Mouse (Mus musculus): ENCODE data around the gene Pex3.

Pex3 gene

DNA sequence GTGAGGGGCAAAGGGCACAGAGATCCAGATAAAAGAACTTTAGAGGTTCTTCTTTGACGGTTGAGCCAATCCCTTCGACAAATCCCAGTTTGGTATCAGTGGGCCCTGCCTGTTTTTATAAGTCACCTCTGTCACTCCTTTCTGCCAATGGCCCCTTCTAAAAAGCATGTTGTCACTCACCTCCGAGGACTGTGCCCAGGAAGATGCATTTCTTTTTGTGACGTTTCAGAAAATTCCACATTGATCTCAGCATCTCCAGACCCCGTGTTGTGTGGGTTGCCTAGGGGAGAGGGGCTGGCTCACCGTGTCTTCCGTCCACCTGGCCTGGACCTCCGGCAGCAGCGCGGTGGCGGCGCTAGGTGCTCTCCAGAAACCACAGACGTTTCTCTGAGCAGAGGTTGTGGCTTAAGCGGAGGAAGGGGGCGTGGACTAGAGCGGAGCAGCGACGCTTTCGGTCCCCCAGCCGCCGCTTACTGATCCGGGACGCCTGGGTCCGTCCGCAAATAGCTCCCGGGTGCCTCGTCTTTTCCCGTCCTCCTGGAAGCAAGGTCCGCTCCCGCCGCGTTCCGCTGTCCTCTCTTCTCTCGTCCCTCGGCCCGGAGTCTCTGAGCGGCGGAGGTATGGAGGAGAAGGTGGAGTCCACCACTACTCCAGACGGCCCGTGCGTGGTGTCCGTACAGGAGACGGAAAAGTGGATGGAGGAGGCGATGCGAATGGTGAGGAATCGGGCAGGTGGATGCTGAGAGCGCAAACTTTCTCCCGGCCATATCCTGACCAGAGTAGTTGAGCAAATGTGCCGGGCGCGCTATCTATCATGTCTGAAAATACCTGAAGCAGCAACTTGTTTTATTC lies at the start of gene Pex3, which contains the start of gene Adat2:
TSS of gene Pex3 (minus strand) at position 497 of the 852 bp plus-strand sequence.
TSS of gene Adat2 (plus strand) at position 249 of the 852 bp plus-strand sequence.
- peak; percentile 75 to 84 for DNase-seq (ENCODE audit: low read depth in 1 of 2, low spot score in 2 of 2)

DNA sequence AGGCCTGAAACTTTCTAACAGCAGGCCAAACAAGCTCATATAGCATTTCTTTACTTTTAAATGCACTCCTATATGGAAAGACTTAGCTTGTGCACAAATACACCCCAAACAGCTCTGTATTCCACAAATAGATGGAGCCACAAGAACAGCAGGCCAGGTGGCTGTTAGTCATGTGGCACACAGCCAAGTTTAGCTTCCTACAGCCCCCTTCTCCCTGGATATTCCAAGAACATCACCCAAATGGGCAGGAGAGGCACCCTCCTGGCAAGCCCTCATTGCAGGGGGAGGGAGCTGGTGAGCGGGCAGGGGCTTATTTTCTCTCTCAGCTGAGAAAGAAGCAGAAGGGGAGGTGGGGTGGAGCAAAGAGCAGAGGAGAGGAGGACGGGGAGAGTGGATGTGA lies 48.0 kb upstream of the Pex3 start:
- no peak for DNase-seq (ENCODE audit: low read depth in 1 of 2, low spot score in 2 of 2)

DNA sequence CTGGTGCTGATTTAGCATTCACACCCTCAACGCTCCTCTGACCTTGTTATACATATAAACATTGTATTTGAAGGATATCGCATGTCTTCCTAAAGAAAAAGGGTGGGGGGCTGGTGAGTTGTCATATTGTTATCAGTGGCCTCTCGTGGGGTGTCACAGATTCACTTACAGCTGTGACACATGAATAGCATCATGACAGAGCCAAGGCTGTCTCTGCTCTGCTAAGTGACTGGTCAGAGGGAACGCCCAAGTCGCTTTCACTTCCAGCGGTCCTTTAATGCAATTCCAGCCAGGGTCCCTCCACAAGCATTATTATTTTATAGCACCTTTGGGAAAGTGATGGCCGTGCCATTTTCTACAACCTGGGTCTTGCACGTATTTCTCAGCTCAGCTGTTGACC lies 44.5 kb upstream of the Pex3 start:
- no peak for DNase-seq (ENCODE audit: low read depth in 1 of 2, low spot score in 2 of 2)

DNA sequence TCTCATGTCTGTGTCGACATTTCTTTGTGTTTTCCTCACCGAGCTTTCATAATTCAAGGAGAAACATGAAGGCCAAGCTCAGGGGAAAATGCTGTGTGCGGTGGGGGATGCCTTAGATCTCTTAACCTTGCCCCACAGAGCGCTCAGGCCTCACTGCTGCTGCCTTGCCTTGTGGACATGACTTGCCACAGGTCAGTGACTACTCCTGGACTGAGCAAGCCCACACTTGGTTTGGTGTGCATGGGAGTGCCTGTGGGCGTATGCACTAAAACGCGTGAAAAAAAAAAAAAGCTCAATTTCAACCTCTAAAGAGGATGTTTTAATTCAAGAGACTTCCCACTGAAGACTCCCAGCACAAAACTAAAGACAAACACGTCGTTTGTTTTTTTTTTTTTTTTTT lies 43.9 kb upstream of the Pex3 start:
- no peak for DNase-seq (ENCODE audit: low read depth in 1 of 2, low spot score in 2 of 2)

DNA sequence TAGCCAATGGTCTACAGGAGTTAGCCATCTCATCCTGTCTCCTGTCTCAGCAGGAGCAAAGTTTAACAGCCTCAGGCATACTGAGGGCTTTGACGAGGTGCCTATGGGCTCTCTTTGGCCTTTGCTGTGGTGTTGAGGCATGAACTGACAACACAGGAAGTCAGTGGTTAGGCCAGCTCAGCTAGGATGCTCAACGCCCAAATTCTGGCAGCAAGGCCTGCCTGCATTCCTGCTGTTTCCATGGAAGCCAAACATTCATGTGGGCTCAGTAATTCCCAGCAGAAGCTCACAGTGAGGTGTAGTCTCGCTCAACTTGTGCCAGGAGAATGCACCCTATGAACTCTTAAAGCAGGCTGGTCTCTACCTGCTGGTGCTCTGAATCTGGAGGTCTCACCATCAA lies 43.1 kb upstream of the Pex3 start:
- DNase-seq (ENCODE audit: low read depth in 1 of 2, low spot score in 2 of 2): no peak

DNA sequence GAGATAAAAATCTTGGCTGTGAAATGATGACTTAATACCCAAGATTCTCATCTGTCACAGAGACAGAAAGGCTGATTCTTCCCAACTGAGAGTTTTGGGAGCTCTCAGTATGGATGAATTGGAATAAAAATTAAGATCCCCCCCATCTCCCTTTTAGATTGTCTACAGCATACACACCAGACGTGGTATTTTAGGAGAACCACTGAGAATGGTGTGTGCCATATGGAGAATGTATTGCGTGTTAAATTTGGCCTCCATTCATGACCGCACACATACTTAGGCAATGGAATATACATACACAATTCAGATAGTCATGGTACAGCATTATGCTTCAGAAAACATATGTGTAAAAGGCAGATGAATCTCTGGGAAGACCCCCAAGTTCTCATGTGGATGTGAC lies 40.6 kb upstream of the Pex3 start:
- no peak for DNase-seq (ENCODE audit: low read depth in 1 of 2, low spot score in 2 of 2)

DNA sequence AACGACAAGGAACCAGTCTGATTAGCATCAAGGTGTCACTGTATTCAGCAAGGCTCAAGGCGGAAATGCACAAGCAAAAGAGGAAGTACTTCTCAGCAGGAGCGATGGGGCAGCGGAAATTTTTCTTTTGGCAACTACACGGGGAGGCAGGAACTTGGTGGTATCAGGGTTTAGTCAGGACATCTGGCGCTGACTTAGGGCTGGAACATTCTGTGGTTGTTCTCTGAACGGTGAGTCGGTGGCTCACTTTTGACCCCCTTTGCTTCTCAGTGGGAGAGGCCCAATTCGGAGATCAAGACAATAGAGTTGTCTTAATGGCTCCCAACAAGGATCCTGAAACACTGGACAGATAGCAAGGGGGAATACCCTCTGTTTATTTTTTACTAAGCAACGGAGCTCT lies 39.3 kb upstream of the Pex3 start:
- DNase-seq (ENCODE audit: low read depth in 1 of 2, low spot score in 2 of 2): no peak

DNA sequence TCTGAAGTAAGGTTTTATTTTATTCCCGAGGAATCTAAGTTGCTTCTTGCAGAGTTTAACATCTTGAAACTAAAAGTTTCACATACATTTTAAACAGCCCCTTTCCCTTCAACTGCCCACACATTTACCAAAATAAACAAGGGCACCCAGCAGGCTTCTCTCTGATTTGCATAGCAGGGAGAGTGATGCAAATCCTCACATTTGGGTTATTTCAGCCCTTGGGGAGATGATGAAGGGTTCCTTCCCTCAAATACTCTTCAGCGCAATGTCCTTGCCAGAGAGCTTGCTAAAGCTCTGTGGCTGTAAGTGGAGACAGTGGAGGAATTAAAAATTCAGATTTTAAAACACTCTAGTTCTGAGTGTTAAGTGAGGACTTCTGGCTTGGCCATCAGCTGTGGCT lies 35.0 kb upstream of the Pex3 start:
- no peak for DNase-seq (ENCODE audit: low read depth in 1 of 2, low spot score in 2 of 2)

DNA sequence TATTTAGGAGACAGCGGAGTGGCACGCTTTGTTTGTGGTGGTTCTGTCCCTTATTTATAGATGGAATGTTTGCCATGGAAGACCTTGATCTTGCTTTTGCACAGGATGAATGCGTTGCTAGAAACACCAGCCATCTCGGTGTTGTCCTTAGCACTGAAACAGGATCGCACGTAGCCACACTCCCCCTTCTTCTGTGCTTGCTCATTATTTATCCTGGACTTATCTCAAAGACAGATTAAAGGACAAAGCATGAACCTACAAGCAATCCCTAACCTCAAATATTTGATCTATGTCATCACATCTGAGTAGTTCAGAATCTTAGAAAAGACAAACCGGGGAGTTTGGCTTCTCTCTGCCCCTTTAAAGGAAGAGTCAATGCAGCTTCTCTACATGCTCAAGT lies 24.2 kb upstream of the Pex3 start:
- no peak for DNase-seq (ENCODE audit: low read depth in 1 of 2, low spot score in 2 of 2)

DNA sequence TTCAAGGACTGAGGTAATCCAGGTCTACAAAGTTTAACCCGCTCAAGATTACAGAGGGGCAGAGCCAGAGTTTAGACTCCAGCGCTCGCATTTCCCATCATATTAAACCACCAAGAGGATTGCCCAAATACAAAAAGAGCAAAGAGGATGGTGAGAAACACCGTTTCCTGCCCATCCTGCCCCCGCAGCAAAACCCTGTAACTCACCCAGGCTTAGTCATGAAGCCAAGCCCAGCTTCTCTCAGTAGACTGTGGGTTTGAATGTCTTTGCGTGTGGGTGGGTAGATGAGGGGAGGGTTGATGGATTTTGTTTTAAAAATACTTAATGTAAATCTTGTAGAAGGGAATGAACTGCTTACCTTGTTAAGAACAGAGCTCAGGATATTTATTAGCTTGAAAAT lies 19.5 kb upstream of the Pex3 start:
- DNase-seq (ENCODE audit: low read depth in 1 of 2, low spot score in 2 of 2): no peak

DNA sequence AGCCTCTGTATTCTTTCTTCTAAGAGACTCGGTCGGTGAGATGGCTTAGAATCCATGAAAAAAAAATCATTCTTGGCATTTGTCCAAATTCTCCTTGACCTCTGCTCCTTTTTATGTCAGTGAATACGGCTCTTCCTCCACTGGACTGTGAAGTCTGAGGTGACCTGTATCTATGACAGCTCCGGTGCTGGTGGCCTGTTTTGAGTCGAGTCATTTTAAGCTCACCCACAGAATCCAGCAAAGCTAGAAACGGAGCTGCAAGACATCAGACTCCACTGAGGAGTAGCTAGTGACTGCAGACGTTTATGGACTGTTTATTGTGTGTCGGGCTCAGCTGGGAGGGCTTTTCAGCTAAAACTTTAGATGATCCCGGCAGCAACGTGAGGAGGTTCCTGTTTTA lies 19.1 kb upstream of the Pex3 start:
- DNase-seq (ENCODE audit: low read depth in 1 of 2, low spot score in 2 of 2): no peak

DNA sequence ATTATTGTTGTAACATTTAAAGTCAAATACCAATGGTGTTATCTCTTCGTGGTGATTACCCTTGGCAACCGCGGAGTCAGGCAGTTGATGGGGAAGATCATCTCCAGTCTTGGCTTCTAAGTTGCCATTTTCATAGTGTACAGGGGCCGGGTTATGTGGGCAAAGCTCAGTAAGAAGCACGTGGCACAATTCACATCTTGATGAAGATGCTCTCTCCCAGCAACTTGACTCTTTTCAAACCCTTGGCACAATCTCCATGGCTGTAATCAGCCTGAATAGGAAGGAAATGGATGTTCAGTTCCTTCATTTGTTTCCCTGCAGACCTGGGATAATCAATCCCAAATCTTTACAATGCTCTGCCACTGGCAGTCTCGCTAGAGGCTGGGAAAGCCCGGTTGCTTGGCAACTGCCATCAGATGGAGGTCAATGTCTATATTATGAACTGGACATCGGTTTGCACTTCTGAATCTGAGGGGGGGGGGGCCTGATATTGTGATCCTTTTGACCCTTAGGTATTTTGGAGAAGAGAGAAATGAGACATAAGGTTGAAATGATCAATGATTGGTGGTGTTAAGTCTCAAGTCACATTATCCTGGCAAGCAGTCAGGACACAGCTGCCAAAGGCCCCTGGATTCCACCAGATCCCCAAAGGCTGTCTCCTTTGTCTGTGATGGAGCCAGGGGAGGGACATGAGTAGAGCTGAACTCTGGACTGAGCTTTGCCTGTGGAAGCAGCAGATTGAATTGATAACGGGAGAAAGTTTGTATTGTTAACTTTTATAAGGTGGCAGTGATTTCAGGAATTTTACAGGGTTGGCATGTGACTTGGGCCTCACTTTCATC lies 18.0 kb upstream of the Pex3 start:
- no peak for DNase-seq (ENCODE audit: low read depth in 1 of 2, low spot score in 2 of 2)

DNA sequence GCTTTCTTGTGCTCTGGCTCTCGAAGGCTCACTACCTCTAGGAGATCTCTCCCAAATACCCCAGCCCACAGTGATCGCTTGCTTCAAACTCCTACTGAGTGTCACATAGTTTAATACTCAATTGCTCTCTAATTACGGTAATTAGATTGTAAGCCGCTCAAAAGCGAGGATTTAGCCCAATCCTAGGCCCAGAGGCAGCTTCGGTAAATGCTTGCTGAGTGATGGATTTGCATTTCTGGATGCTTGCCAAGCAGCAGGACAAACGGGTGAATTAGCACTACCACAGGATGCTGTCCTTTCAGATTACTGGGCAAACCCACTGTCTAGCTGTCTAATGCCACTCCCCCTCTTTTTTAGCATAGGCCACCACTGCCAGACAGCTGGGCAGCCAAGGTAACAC lies 16.9 kb upstream of the Pex3 start:
- DNase-seq (ENCODE audit: low read depth in 1 of 2, low spot score in 2 of 2): no peak

DNA sequence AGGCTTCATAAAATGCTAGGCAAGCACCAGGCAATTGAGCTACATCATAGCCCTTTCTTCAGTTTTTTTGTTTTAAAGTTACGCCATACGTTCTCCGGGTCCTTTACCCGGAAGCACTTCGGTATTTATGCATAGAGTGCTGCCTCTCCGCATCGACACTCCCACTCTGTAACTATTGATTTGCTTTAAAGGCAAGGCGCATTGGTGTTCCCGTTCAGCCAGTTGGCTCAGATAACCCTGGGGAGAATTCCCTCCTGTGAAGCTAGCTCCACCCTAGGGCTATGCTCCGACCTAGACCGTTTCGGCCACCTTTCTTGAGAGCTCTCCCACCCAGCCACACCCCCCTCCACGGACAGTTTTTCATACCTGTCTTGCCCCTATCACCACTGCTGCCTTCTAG lies 13.5 kb upstream of the Pex3 start:
- DNase-seq (ENCODE audit: low read depth in 1 of 2, low spot score in 2 of 2): no peak

DNA sequence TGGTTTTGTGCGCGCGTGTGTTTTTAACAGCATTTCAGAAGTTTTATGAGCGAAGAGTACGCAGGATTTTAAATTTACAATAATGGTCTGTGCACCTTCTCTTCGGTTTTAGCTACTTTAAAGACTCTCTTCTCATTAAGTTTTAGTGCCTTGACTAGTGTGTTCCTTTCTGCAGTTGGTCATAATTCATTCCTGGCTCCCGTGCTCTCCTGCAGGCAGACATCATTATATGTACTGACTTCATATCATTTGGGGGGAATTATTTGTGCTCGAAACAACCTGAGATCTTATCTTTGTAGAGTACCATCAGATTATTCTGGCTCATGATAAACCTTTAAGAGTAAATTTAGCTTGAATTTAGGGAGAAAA lies 12.1 kb upstream of the Pex3 start:
- DNase-seq (ENCODE audit: low read depth in 1 of 2, low spot score in 2 of 2): no peak

DNA sequence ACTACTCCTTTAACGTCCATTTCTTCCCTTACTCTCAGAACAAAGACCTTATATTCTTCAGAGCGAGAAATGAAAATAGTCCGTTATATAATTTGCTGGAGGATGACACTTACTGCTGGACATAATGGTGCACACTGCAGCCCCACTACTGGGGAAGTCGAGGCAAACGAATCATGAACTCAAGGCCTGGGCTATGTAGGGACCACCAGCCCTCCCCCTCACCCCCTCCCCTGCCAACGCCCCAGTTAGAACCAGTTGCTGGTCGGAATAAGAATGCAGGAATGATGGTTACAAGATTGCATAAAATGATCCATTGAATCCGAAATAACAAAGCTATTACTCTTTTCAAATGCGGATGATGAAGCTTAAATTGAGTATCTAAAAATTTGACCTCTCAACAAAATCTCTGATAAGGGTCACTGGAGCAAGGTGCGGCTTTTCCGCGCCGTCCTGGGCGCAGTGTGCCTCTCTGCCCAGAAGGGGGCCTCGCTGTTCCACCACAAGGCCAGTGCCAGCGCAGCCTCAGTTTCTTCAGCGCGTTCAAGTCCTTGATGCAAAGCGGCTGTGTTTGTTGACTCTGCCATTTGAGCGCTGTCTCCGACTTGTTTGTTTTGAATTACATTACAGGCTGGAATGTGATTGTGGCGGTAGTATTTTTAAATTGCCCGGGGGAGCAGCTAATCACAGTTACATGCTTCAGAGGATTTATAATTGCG lies 11.6 kb upstream of the Pex3 start:
- peak in 1 of 2 experiments; percentile 18 for DNase-seq (ENCODE audit: low read depth in 1 of 2, low spot score in 2 of 2)

DNA sequence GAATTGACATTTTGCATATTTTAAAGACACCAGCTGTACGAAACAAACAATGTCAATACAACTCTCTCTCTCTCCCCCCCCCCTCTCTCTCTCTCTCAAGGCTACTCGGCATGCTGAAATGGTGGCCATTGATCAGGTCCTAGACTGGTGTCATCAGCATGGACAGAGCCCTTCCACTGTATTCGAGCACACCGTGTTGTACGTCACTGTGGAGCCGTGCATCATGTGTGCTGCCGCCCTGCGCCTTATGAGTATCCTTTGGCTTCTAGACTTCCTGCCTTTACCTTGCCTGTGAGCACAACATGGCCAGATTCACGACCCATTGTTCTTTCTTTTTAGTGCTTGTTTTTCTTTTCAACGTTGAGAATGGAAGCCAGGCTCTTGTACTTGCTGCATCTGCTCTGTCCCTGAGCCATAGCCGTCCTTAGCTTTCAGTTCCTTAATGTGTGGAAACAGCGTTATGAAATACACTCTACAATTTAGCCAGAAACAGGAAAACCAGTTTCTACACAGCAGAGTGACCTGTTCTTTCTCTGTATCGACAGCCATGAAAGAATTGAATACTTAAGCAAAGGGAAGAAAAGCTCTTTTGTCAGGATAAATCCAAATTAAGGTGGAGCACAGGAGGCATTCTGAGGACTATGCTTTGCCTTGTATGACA lies 7.2 kb upstream of the Pex3 start:
- DNase-seq (ENCODE audit: low read depth in 1 of 2, low spot score in 2 of 2): peak in 1 of 2 experiments; percentile 11

DNA sequence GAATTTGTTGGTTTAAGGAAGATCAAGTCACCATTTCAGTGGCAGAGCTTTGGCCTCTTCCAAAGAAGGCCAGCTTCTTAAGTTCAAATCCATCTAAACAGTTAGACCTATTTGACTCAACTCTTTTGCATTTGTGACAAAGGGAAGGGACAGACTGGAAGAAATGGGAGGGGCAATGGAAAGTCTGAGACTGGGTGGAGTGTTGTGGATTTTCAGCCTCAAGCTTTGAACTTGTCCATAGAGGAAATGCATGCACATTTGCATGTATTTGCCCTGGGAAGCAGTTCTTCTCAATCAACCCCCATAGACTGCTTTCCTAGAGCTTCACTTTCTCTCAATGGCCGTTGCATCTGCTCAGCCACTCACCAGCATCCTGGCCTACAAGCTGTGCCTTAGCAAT lies 1.4 kb upstream of the Pex3 start:
- no peak for DNase-seq (ENCODE audit: low read depth in 1 of 2, low spot score in 2 of 2)

DNA sequence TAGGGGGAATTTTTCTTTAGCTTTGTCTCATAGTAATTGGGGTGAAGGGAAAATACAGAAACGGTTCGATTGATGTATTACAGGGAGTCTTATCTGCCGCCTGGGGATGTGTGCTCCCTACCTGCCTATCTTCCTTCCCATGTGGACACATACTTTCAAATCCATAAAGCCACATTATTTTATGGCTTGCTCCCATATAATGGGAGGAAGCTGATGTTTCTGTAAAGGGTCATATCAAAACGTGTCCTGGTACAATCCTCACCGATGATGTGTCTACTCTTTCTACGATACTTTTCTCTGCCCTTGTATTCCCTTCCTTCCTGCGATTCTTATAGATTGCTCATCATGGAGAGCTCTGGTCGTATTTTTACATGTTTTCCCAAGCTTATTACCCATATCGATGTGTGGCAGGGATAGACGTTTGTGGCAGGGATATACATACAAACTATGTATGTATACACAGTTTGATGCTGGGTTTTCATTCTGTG lies 600 bp upstream of the Pex3 start:
- no peak for DNase-seq (ENCODE audit: low read depth in 1 of 2, low spot score in 2 of 2)

DNA sequence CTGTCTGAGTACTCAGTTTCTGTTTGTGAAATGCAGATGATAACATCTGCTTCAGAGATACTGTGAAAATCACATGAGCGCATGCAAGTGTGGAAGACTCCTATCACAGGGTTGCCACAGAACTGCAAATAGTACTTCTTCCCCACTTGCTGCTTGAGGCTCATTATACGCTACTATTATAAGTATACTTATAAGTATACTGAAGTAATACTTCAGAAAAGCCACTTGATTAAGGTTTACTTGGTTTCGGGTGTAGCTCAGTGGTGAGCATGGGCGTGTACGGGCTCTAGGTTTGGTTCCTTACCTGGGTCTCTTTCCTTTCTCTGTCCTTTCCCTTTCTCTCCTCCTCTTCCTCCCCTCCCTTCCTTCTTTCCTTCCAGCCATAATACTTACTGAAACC lies 11.2 kb downstream of the Pex3 start:
- no peak for DNase-seq (ENCODE audit: low read depth in 1 of 2, low spot score in 2 of 2)

DNA sequence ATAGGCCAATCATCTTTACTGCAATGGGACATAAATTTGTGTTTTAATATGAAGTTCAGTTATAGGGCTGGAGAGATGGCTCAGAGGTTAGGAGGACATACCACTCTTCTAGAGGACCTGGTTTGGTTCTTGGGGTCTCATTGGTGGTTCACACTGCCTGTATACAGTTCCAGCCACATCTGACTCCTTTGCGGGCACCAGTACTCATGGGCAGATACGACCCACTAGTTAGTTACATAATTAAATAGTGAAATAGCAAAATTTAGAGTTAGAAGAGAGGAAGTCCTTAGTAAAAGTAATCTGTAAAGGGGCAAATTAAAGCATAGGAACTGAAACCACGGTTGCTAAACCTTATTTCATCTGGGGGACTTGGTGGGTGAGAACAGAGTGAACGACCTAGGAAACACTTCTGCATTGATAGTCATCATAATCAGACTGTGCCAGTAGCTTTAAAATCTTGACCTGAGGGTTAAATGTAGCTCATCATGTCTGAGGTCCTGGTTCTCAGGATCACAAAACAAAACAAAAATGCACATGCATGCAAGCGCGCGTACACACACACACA lies 13.1 kb downstream of the Pex3 start:
- DNase-seq (ENCODE audit: low read depth in 1 of 2, low spot score in 2 of 2): no peak

Data from monocyte, adult 2 months (primary cell).